Mouse (Mus musculus): ENCODE measurements around the gene Frmd4a.

The Frmd4a gene

DNA sequence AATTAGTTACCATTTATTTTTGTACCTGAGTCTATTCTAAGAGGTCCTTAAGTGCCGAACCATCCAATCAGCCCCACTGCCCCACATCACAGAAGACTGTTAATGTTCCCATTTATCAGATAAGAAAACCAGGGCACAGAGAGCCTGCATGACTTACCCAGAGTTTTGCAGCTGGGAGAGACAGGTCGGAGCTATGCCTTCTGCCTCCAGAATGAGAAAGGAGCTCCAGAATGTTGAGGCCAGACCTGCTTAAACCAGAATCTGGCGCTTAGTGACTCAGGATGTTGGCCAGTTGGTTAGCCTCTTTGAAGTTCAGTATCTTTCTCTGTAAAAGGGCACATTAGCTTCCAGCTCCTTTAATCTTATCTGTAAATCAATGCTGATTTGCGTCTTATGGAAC is 422.4 kb downstream of the Frmd4a start:
- DNase-seq (ENCODE audit: low read depth, low spot score) = no peak

DNA sequence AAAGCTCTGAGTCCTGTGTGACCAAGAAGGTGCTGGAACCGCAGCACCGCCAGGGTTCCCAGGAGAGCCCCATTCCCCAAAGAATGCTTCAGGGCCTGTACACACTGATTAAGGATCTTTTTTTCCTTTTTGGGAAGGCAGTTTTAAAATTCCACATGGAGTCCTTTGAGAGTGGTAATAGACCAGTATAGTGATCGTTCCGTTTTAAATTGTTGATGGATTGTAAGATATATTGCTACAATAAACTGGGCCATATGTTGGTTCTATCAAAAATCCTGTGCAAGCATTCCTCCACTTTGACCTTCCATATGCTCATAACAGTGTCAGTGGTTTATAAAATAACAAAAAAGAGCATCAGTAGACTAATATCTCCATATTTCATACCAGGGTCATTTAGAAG is 424.3 kb downstream of the Frmd4a start:
- no peak for DNase-seq (ENCODE audit: low read depth, low spot score)

GRCm38 (mm10) chr2:4444740-4445139 is 427.2 kb downstream of the Frmd4a start:
- DNase-seq (ENCODE audit: low read depth, low spot score) = no peak

GRCm38 (mm10) chr2:4445629-4446400 is 428.3 kb downstream of the Frmd4a start:
- DNase-seq (ENCODE audit: low read depth, low spot score) = no peak

DNA sequence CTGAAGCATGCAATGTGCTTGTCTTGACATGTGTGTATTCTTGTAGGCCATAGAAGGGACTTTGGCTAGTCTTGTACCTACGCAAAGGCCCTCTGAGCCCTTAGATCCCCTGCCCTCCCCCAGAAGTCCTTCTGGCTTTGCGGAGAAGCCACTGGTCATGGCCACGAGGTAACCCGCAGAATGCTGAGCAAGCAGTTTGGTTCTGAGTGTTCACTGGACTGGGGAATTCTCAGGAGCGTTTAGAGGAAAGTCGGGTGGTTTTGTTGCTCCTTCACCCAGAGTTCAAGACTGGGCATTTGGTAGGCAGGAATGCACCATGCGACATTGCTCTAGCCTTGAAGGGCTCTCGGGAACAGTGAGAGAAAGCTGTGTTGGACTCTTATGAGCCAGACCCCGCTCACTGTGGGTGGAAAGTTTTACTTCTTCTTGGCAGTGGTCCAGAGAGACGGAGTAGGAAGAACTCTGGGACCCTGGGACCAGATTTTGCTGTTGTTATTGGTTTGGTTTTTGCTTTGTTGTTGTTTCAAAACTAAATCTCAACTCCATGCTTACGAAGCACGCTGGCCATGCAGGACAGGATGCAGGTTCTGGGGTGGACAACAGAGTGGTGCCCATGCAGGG is 432.5 kb downstream of the Frmd4a start:
- no peak for DNase-seq (ENCODE audit: low read depth, low spot score)

DNA sequence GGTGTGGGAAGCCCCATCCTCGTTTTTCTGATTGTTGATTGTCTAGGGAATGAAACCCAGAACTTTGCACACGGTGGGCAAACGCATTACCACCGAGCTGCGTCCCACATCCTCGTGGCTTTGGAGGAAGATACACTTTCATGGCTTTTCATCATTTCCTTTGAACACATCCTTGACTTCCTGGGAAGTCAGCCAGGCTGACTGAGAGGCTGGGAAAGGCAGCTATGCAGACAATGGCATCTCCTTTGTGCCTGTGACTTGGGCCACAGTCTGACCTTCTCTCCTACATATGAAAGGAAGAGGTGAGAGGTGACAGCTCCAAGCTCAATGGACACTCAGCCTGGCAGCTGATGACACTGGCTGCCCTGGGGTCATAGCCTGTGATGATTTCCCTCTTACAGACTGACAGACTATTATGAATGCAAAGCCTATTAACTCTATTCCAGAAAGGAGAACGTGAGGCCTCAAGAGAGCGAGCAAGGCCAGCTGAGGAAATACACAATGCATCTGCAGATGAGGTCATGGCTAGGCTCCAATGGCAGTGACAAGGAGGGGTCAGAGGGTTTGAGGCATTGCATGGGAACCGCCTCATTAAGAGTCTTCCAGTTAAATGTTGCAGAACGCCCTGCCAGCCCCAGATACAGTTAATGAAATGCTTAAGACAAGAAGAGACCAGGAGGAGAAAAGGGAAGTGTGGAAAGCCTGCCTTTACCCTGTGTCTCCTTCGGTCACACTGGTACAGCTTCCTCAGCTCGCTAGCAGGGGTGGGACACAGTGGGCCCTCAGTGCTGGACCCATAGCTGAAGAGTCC is 435.3 kb downstream of the Frmd4a start:
- no peak for DNase-seq (ENCODE audit: low read depth, low spot score)

DNA sequence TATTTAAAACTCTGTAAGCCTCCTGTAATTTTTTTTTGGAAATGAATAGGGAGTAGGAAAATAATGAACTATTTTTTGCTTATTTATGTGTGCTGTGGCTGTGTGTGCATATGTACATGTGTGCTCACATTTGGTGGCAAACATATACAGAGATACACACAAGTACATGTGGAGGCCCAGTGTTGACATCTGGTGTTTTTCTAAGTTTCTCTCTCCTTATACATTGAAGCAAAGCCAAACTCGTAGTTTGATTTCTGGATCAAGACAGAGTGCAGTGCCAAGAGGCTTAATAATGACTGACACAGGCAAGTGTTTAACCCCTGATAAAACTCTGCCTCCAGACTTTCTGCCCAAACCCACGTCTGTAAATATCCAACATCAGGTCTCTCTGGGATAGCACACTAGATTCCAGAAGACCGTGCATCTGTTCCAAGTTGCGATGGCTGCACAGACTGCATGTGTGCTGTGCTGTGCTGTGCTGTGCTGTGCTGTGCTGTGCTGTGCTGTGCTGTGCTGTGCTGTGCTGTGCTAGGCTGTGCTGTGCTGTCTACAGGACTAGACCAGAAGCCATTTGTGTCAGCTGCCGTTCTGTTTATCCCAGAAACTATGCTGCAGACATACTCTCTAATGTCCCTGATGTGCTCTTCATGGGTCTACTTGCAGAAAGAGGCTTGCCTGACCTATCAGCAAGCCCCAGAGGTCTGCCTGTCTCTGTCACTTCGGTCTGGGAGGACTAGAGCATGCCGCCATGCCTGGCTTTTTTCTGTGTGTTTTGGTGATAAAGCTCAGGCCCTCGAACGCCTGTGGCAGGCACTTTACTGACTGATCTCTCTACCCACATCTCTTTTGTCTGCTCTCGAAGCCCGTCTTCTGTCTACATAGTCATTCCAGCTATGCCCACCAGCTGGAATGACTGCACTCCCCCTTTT is 437.8 kb downstream of the Frmd4a start:
- DNase-seq (ENCODE audit: low read depth, low spot score) = no peak

GRCm38 (mm10) chr2:4460897-4461296 is 443.4 kb downstream of the Frmd4a start:
- no peak for DNase-seq (ENCODE audit: low read depth, low spot score)

DNA sequence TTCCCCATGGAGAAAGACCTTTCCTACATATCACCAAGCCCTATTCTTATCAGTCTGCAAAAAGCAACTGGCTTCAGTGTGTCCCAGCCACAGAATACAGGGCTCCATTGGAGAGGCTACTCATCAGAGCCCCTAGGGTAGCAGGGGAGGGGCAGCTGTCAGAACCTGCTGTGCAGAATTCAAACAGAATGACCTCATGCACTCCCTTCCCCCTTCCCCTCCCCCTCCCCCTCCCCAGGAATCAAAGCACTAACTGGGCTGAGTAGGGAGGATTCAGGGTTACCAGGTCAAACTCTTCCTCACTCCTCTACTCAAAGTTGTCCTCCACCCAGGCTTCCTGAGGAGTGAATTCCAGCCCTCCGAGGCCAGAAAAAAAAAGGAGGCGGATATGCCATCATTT is 444.0 kb downstream of the Frmd4a start:
- DNase-seq (ENCODE audit: low read depth, low spot score) = no peak

GRCm38 (mm10) chr2:4462480-4462879 is 445.0 kb downstream of the Frmd4a start:
- DNase-seq (ENCODE audit: low read depth, low spot score) = no peak

DNA sequence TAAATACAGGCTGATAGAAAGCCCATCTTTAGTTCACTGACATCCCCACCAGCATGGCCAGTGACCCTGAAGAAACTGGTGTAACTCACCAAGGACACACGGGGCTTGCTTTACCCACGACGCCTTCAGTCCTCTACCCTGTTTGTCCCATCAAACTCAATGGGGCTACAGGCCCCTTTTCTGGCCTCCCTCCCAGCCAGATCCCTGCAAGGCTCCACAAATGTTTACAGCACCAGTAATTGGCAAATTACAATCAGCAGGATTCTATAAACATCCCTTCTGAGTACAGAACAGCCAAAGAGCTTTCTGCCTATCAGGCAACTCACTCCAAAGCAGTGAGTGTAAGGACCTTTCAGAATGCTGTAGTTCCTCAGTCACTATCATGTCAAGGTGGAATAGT is 448.6 kb downstream of the Frmd4a start:
- no peak for DNase-seq (ENCODE audit: low read depth, low spot score)

DNA sequence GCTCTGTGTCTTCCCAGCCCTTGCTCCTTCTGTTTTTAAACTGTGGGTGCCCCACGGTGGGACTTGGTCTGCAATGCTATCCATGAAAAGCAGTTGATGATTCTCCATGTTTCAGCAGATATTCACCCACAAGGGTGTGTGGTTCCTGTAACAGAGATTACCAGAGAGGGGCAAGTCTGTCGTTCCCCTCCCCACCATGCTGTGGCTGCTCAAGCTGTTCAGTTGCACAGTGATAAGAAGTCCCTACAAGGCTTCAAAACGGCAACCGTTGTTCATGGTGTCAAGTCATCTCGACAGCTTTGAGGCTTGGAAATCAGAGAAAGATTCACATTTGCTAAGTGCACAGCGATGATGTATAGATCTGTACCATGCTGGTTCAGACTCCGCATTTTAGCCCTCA is 449.8 kb downstream of the Frmd4a start:
- DNase-seq (ENCODE audit: low read depth, low spot score) = no peak

- peak; percentile 40 for DNase-seq (ENCODE audit: low read depth, low spot score)
Observed at GRCm38 (mm10) chr2:4472760-4473480, 455.4 kb downstream of the Frmd4a start.

DNA sequence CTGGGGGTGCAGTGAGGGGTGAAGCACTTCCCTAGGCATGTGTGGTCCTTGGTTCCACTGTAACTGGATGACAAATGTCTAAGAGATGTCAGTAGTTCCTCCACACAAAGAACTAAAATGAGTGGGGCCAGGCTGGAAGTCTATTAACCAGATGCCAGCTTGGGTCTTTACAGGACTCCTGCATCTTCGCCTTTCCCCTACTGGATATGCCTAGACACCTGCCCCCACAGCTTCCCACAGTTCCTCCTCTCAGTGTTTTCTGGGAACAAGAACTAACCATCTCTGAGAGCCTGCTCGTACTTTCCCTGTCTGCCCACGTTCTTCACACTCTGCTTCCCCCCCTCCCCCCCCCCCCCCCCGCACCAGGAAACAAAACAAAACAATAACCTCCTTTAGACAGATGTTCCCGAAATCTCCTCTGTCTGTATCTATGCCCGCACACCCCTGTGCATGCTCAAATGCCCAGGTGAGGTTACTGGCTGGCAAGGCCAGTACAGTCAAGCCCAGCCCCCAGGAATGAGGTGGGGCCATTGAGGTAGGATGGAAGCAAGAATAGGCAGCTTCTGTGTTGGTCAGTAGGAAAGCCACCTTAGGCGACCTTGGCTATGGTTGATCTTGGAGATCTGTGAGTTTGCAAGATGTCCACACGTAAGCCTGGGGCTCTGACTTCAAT is 456.5 kb downstream of the Frmd4a start:
- DNase-seq (ENCODE audit: low read depth, low spot score) = peak; percentile 27

GRCm38 (mm10) chr2:4474539-4474937 is 457.0 kb downstream of the Frmd4a start:
- no peak for DNase-seq (ENCODE audit: low read depth, low spot score)

- no peak for DNase-seq (ENCODE audit: low read depth, low spot score)
Observed at GRCm38 (mm10) chr2:4475991-4476390, 458.5 kb downstream of the Frmd4a start.

DNA sequence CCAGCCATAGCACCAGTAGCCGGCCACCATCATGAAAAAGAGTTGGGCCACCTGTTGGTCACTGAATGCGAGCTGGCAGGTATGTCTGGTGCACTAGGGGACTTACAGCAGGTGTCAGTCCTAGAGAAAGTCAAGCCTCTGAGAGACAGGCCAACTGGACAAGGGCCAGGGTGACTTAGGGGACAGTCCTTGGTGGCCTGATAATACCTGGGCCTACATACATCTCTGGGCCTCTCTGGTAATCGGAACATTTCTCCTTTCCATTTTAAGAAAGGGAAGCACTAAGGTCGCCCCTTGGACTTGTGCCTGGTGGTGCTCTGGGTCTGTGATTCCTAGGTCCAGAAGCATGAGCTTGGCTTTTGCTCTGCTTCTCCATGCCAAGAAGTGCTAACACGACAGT is 459.1 kb downstream of the Frmd4a start:
- DNase-seq (ENCODE audit: low read depth, low spot score) = no peak

DNA sequence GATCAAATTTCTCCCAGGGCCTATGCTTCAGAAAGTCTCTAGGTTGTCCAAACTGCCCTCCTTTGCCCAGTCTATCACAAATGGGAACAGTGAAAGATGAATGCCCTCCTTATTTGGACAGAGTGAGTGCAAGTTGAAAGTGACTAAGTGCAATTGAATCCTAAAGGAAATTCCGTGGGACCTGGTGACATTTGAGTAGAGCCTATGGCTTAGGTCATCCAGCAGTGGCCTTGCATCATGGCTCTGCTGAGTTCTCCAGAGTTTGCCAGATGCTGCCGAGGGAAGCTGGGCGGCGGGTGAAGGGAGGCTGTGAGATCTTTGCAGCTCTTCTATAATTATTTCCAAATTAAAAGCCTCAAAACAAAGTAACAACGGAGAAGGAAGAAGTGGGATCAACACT is 459.8 kb downstream of the Frmd4a start:
- no peak for DNase-seq (ENCODE audit: low read depth, low spot score)

GRCm38 (mm10) chr2:4480180-4480579 is 462.7 kb downstream of the Frmd4a start:
- DNase-seq (ENCODE audit: low read depth, low spot score) = no peak

DNA sequence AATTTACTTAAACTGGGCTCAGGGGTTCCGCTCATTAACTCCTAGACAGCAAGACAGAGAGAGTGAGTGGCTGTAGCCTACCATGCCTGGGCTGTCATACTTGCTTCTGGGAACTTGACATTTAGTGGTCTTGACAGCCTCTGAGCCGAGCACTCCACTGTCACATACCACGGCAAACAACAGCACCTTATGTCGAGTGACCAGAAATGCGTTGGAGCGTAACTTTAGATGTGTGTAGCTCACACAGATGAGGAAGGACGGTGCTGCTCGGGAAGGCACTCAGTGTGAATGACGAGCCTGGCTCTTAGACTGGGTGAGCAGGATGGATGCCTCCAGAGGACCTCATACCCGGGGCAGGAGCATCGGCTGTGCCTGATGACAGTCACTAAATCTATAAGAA is 463.6 kb downstream of the Frmd4a start:
- no peak for DNase-seq (ENCODE audit: low read depth, low spot score)
